Mouse (Mus musculus): ENCODE results near the gene Mindy3. TPM values are rescaled to one million over a fixed set of nuclear protein-coding genes. Genes with fewer than 3 reads are reported as not detected.

Mindy3 gene
- polyA plus RNA-seq, 1 experiment, result 46.0 TPM

DNA sequence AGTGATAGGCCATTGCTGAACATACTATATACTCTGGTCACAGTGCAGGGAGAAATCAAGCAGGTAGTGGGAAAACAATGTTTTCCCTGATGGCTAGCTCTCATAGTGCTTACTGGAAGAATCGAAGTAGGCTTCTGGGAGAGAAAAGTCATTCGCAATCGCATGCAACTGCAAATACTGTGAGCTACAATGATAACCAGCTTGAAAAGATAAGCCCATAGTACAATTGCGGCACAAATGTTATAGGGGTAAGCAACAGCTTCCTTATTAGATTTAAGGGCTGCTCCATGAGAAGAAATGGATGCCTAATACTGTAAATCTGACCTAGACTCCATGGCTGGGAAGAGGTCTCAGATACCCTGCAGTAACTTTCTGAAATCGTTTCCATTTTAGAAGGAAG lies 40.7 kb downstream of the Mindy3 start:
- Histone ChIP-seq H3K36me3 (replicated peaks; ENCODE audit: low read length) (peaks cover 60% of the 10 kb centered on the region), H3K9me3 (no peaks in the 10 kb centered on the region), H3K4me1 (peaks cover 56% of the 10 kb centered on the region), H3K4me3 (replicated peaks) (no peak overlapping the region), H3K27me3 (replicated peaks) (no peaks in the 10 kb centered on the region)
- TF ChIP-seq FLI1 (IDR thresholded peaks at IDR 0.05; ENCODE audit: low read length) (no peak), GATA1 (IDR thresholded peaks at IDR 0.05; ENCODE audit: borderline replicate concordance, low read length) (no peak)

DNA sequence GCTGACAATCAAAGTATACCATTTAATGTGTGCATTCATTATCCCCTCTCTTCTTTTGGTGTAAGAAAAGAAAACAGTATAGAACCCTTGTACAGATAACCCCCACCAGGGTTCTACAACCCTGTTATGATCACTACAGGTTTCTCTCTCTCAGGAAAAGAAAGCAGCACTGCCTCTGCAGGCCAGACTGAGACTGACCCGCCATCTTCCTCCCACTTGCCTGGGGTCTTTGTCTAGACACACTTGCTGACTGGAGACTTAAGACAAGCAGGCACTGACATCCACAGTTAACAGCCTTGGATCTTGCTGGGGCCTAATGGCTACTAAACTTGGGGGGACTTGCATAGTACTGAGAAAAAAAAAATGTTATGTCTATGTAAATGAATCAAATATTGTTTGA lies 42.2 kb downstream of the Mindy3 start:
- peaks cover 58% of the 10 kb centered on the region for H3K4me1 ChIP-seq

DNA sequence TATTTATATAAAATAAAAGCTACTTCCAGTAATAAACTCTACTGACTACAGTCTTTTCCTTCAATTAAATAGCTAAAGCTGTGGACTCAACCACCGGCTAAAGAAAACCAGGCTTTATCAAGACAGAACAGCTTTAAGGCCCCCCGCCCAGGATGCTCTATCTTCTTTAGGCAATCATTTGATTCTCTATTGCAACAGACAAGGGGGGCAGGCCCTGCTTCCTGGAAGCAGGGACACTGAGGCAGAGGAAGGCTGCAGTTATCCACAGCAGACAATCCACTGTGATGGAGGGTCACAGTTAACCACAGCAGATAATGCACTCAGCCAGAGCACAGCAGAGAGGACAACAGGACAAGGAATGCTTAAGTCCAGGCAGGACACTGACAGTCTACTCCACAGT lies 46.4 kb downstream of the Mindy3 start:
- peak overlapping the region; percentile 44 for H3K4me3 ChIP-seq (replicated peaks)
- peaks cover 63% of the 10 kb centered on the region for H3K4me1 ChIP-seq

More for the DNA sequence above, 42.2 kb downstream of the Mindy3 start:
- no peak for TF ChIP-seq GATA1 (IDR thresholded peaks at IDR 0.05; ENCODE audit: borderline replicate concordance, low read length)
- no peak for TF ChIP-seq FLI1 (IDR thresholded peaks at IDR 0.05; ENCODE audit: low read length)
- peaks cover 53% of the 10 kb centered on the region for H3K36me3 ChIP-seq (replicated peaks; ENCODE audit: low read length)
- no peaks in the 10 kb centered on the region for H3K27me3 ChIP-seq (replicated peaks)
- no peaks in the 10 kb centered on the region for H3K9me3 ChIP-seq
- H3K4me3 ChIP-seq (replicated peaks), result no peak overlapping the region

DNA sequence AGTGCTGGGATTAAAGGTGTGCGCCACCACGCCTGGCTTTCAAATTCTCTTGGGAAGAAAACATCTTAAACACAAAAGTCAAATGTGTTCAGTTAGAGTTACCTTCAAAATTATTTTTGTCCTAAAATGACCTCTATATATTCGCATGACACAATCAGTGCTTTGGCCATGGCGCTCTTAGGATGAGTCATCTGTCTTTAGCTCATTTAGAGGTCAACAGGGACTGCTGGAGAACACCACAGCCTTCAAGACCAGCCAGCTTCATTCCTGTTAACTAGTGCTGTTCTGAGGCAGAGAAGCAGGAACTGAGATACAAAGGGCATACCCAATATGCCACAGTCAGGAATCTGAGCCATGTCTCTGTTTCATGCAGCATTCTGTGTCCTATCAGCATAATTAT lies 47.9 kb downstream of the Mindy3 start:
- Histone ChIP-seq H3K9me3 (no peaks in the 10 kb centered on the region), H3K27me3 (replicated peaks) (no peaks in the 10 kb centered on the region), H3K4me1 (peaks cover 69% of the 10 kb centered on the region), H3K36me3 (replicated peaks; ENCODE audit: low read length) (peaks cover 33% of the 10 kb centered on the region), H3K4me3 (replicated peaks) (no peak overlapping the region)
- TF ChIP-seq GATA1 (IDR thresholded peaks at IDR 0.05; ENCODE audit: borderline replicate concordance, low read length) (no peak), FLI1 (IDR thresholded peaks at IDR 0.05; ENCODE audit: low read length) (no peak)

More for the DNA sequence above, 46.4 kb downstream of the Mindy3 start:
- H3K9me3 ChIP-seq, result no peaks in the 10 kb centered on the region
- H3K36me3 ChIP-seq (replicated peaks; ENCODE audit: low read length), result peaks cover 38% of the 10 kb centered on the region
- no peaks in the 10 kb centered on the region for H3K27me3 ChIP-seq (replicated peaks)
- TF ChIP-seq GATA1 (IDR thresholded peaks at IDR 0.05; ENCODE audit: borderline replicate concordance, low read length), result no peak
- TF ChIP-seq FLI1 (IDR thresholded peaks at IDR 0.05; ENCODE audit: low read length), result no peak

DNA sequence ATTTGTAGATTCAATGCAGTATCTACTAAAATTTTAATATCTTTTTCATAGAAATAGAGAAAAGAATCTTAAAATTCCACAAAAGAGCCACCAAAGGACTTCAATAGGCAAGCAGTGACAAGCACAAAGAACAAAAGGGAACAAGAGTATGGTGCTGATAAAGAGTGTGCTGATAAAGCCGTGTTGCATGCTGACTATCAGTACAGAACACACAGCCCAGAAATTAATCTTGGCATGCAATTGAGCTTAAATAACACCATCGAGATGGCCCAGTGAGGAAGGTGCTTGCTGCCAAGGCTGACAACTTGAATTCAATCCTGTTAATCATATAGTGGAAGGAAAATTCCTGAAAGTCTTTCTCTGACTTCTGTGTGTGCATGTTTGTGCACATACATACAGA lies 50.8 kb downstream of the Mindy3 start:
- Histone ChIP-seq H3K4me1 (peaks cover 44% of the 10 kb centered on the region), H3K4me3 (replicated peaks) (peak overlapping the region; percentile 67), H3K9me3 (no peaks in the 10 kb centered on the region), H3K27me3 (replicated peaks) (no peaks in the 10 kb centered on the region), H3K36me3 (replicated peaks; ENCODE audit: low read length) (peaks cover 51% of the 10 kb centered on the region)
- TF ChIP-seq FLI1 (IDR thresholded peaks at IDR 0.05; ENCODE audit: low read length) (no peak), GATA1 (IDR thresholded peaks at IDR 0.05; ENCODE audit: borderline replicate concordance, low read length) (no peak)

DNA sequence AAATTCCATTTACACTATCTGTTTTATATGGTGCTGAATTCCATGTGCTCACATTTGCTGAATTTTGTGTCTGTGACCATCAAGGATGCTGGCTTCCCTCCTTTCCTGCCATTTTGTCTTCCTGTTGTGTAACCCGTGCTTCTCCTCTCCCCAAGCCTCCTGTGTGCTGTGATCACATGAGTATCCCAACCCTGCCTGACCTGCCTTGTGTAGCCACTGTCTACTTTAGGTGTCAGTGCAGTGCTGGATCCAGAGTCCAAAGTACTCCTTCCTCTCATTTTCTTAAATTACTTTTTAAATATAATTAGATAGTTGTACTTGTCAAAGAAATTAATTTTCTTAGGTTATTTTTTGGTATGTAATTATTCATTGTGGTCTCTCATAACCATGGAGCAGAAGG lies 51.3 kb downstream of the Mindy3 start:
- H3K4me1 ChIP-seq, result peaks cover 42% of the 10 kb centered on the region
- H3K36me3 ChIP-seq (replicated peaks; ENCODE audit: low read length), result peaks cover 55% of the 10 kb centered on the region
- no peaks in the 10 kb centered on the region for H3K9me3 ChIP-seq
- H3K4me3 ChIP-seq (replicated peaks), result peak overlapping the region; percentile 64
- no peak for TF ChIP-seq GATA1 (IDR thresholded peaks at IDR 0.05; ENCODE audit: borderline replicate concordance, low read length)
- TF ChIP-seq FLI1 (IDR thresholded peaks at IDR 0.05; ENCODE audit: low read length), result no peak
- no peaks in the 10 kb centered on the region for H3K27me3 ChIP-seq (replicated peaks)

DNA sequence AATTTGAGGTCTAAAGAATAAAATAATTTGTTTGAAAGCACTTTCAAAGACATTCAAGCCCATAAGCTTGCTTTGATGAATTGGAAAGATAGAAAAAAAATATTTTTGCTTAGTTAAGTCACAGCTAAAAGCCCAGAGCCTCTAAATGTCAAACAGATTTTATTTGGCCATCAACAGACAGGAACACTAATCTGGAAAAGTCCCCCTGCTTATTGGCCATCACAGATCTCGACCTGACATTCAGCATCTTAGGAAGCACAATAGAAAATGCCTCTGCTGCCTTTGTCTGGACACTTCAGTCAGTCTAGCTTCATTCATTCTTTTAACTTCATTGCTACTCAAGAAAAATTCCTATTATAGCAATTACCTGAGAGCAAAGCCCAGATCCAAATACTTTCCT lies 58.0 kb downstream of the Mindy3 start:
- Histone ChIP-seq H3K27me3 (replicated peaks) (no peaks in the 10 kb centered on the region), H3K36me3 (replicated peaks; ENCODE audit: low read length) (peaks cover 91% of the 10 kb centered on the region), H3K4me1 (no peaks in the 10 kb centered on the region), H3K4me3 (replicated peaks) (no peak overlapping the region), H3K9me3 (no peaks in the 10 kb centered on the region)
- no peak for TF ChIP-seq GATA1 (IDR thresholded peaks at IDR 0.05; ENCODE audit: borderline replicate concordance, low read length)

DNA sequence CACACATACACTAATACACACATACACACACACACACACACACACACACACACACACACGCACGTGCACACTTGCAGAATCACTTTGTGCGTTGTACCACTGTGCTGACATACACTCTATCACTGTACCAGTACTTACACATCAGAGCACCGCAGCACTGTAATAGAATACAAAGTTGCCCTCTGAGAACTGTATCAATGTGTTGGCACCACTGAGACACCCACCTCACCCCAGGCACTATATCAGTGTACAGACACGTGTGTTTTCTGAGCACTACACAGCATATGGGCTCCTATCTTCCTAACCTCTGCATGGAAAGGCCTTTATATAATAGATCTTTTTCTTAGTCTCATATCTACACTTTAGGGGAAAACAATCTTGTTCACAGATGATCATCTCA lies 64.4 kb downstream of the Mindy3 start:
- peaks cover 94% of the 10 kb centered on the region for H3K36me3 ChIP-seq (replicated peaks; ENCODE audit: low read length)
- no peak overlapping the region for H3K4me3 ChIP-seq (replicated peaks)
- TF ChIP-seq GATA1 (IDR thresholded peaks at IDR 0.05; ENCODE audit: borderline replicate concordance, low read length) (no peak), FLI1 (IDR thresholded peaks at IDR 0.05; ENCODE audit: low read length) (no peak)
- H3K4me1 ChIP-seq, result peaks cover 7% of the 10 kb centered on the region
- no peaks in the 10 kb centered on the region for H3K9me3 ChIP-seq
- H3K27me3 ChIP-seq (replicated peaks), result no peaks in the 10 kb centered on the region

DNA sequence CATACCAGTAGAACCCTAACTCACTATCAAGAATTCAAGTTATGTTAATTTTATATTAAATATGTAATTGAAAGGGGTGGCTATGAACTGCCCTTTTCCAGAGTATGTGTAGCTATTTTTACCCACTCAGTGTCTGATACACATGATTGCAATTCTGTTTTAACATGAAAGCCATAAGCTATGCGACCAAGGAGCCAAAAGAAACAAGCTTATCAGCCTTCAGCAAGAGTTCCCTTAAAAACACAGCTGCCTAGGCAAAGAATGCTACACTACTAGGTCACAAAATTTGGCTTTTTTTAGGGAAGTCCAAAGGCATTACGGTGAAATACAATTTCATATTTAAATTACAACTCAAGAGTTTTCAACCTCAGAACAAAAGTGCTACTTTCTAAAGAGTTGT lies 70.4 kb downstream of the Mindy3 start:
- no peak overlapping the region for H3K4me3 ChIP-seq (replicated peaks)
- peaks cover 14% of the 10 kb centered on the region for H3K4me1 ChIP-seq
- TF ChIP-seq GATA1 (IDR thresholded peaks at IDR 0.05; ENCODE audit: borderline replicate concordance, low read length) (no peak), FLI1 (IDR thresholded peaks at IDR 0.05; ENCODE audit: low read length) (no peak)
- no peaks in the 10 kb centered on the region for H3K27me3 ChIP-seq (replicated peaks)
- H3K36me3 ChIP-seq (replicated peaks; ENCODE audit: low read length), result peaks cover 72% of the 10 kb centered on the region
- no peaks in the 10 kb centered on the region for H3K9me3 ChIP-seq

DNA sequence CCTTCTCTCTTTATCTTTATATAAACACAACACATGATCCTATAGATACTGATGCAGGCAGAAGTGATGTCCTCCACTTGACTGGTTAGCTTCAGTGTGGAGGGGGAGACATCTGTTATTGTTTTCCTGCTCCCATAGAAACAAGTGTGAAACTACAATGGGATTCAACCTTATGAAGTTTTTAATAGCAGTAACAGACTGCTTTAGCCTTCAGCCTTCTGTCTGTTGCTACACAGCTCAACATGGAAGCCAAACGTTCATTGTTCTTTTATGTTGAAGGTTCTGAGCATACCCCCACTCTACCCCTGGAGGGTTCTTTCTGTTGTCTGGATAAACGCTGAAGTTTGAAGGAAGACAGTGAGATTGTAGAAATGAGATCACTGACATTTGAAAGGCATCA lies 87.3 kb downstream of the Mindy3 start:
- H3K4me3 ChIP-seq (replicated peaks), result no peak overlapping the region
- peaks cover 4% of the 10 kb centered on the region for H3K27me3 ChIP-seq (replicated peaks)
- H3K4me1 ChIP-seq, result peaks cover 11% of the 10 kb centered on the region
- peaks cover 4% of the 10 kb centered on the region; the same call in 1 of the 2 replicates for H3K9me3 ChIP-seq
- TF ChIP-seq FLI1 (IDR thresholded peaks at IDR 0.05; ENCODE audit: low read length) (no peak), GATA1 (IDR thresholded peaks at IDR 0.05; ENCODE audit: borderline replicate concordance, low read length) (no peak)
- H3K36me3 ChIP-seq (replicated peaks; ENCODE audit: low read length), result no peaks in the 10 kb centered on the region

DNA sequence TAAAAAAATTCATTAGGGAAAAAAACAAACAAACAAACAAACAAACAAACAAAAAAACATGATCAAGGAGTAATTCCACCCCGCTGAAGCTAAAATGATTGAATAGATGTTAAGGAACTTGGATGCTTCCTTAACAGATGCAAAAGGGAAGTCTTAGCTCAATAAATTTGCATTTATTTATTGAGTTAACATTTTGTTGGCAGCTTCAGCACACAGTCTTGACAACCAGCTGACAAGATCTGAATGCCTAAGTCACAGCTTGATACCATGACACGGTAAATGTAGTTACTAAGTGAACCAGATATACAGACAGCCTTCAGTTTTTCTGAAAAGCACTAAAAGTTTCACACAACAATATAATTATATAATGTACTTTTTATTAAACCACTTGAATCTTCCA lies 89.7 kb downstream of the Mindy3 start:
- Histone ChIP-seq H3K36me3 (replicated peaks; ENCODE audit: low read length) (no peaks in the 10 kb centered on the region), H3K4me1 (peaks cover 18% of the 10 kb centered on the region), H3K27me3 (replicated peaks) (peaks cover 7% of the 10 kb centered on the region), H3K4me3 (replicated peaks) (no peak overlapping the region), H3K9me3 (no peaks in the 10 kb centered on the region)
- TF ChIP-seq FLI1 (IDR thresholded peaks at IDR 0.05; ENCODE audit: low read length) (no peak), GATA1 (IDR thresholded peaks at IDR 0.05; ENCODE audit: borderline replicate concordance, low read length) (no peak)

Data from megakaryocyte, embryonic 14.5 days (primary cell).